Mouse (Mus musculus) stomach, postnatal 0 days (tissue): ENCODE measurements around the gene Ppp1r36.

Experiments
- CTCF ChIP-seq: IDR thresholded peaks from 2 replicates; pipeline ENCODE4 v1.5.1; 2016; ENCODE audit warnings: antibody characterized with exemption, low read depth, mild to moderate bottlenecking, moderate library complexity
- EP300 ChIP-seq: optimal IDR thresholded peaks from 2 replicates; pipeline ENCODE3; 2016; ENCODE audit warnings: antibody characterized with exemption

DNA sequence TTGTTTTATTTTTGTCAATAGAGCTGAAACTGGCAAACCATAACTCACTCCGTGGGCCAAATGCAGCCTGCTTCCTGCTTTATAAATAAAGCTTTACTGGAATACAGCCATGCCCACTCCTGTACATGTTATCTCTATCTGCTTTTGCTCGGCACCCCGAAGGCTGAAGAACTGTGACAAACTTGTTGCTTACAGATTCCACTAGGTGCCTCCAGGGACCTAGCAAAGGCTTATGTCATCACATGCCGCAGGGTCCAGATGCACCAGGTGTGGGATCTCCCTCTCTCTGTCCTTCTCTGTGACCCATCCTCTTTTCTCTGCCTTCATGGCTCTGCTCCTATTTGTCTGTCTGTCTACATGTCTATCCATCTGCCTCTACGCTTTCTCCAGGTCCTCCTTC, 61.8 kb downstream of the Ppp1r36 start:
- TF ChIP-seq CTCF (peak; percentile 56), EP300 (no peak)
